Mouse (Mus musculus) left cerebral cortex, postnatal 36 days (tissue): ENCODE measurements around the gene Prkaa2. TPM values are rescaled to one million over a fixed set of nuclear protein-coding genes. Genes with fewer than 3 reads are reported as not detected.
"Not testable (repeated sequence)": the region's sequence is repeated elsewhere in the genome, so short reads cannot be mapped to it uniquely, and the experiment has no call there.

Experiments
- DNase-seq, 2 experiments: peaks; one replicate each; pipeline ENCODE4 v3.0.0; 2021 to 2022; ENCODE audit warnings: low spot score in 2 of 2, mixed read lengths in 1 of 2
- intact Hi-C: fragments of 180-260 bp; cut with DNase I; formaldehyde crosslinking; loops from one replicate; pipeline ENCODE4 v1.15.1; 2025
- total RNA-seq, 2 experiments: library from RNA; stranded (reverse); gene quantifications; 2 replicates each; pipeline ENCODE4 v1.2.3; 2021

Gene Prkaa2
- total RNA-seq, 2 experiments from 2014 or later = 33.3 to 33.4 TPM

GRCm38 (mm10) chr4:105050041-105050440 lies 59.6 kb downstream of the Prkaa2 start:
- DNase-seq = no peak

DNA sequence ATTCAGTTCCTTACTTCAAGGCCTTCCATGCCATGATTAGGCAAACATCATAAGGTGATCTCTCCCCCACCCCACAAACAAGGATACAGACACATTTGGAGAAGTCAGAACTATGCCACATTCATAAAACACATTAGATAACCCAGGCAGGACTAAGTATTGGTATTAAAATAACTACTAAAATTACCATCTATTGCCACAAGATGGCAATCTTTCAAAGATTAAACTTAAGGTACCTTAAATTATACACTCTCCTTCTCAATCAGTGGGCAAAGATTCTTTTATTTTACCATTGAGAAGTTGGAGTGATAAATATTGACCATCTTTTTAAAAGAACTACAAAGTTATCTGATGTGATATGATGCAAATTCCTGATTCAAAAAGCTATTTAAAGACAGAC lies 75.4 kb downstream of the Prkaa2 start:
- intact Hi-C loops = loop anchor here (5.0 kb wide), 2 partner anchors 88 to 1193 kb away; no protein-coding TSS in a partner anchor
- no peak for DNase-seq

More at GRCm38 (mm10) chr4:105050041-105050440, 59.6 kb downstream of the Prkaa2 start:
- intact Hi-C loops = no loop called here

GRCm38 (mm10) chr4:105033153-105033552 lies 76.5 kb downstream of the Prkaa2 start:
- intact Hi-C loops = loop anchor here (5.0 kb wide), 2 partner anchors 89 to 1194 kb away; no protein-coding TSS in a partner anchor

DNA sequence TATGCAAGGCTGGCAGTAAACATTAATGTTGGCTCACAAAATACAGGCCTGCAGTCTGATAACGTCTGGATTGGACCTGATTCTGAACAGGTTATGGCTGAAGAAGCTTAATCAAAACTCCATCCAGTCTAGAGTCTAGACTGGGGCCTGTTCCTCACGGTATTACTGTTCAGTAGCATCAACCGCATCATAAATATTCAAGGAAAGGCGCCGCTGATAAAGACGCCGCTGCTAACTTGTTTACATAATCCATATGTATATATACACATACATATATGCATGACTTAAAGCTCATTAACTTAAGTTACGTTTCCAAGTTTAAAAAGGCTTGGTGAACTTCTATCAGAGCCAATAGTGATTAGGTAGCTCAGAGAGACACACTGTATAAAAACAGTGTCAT lies 78.6 kb downstream of the Prkaa2 start:
- intact Hi-C loops = loop anchor here (5.0 kb wide), 2 partner anchors 91 to 1196 kb away; no protein-coding TSS in a partner anchor
- DNase-seq = no peak

More at GRCm38 (mm10) chr4:105033153-105033552, 76.5 kb downstream of the Prkaa2 start:
- no peak for DNase-seq

- DNase-seq = no peak
These were observed 82.4 kb downstream of the Prkaa2 start for GRCm38 (mm10) chr4:105027278-105027677.

GRCm38 (mm10) chr4:105016006-105016613 lies 93.6 kb downstream of the Prkaa2 start:
- DNase-seq = no peak
- intact Hi-C loops = no loop called here

More at GRCm38 (mm10) chr4:105027278-105027677, 82.4 kb downstream of the Prkaa2 start:
- intact Hi-C loops = no loop called here

GRCm38 (mm10) chr4:105015496-105015895 lies 94.2 kb downstream of the Prkaa2 start:
- intact Hi-C loops = no loop called here
- no peak for DNase-seq

DNA sequence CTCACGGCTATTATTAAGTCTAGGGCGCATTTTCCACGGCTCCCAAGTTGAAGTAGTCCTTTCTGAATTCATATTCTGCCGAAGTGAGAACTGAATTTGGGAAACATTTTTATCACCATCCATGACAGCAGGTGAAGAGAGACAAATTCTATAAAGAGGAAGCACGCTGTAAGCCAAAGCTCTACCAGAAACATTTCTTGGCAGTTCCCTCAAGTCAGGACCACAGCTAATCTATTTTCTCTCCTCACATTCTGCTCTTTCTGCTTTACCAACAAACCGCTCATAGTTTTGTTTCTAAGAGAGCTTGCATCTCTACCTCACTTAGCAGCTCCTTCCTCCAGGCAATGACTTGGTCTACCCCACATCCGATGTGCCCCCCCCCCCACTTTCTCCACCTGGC lies 96.0 kb downstream of the Prkaa2 start:
- DNase-seq = no peak
- intact Hi-C loops = no loop called here

- intact Hi-C loops = no loop called here
- DNase-seq = no peak
These were observed 102.2 kb downstream of the Prkaa2 start for GRCm38 (mm10) chr4:105007360-105008018.

DNA sequence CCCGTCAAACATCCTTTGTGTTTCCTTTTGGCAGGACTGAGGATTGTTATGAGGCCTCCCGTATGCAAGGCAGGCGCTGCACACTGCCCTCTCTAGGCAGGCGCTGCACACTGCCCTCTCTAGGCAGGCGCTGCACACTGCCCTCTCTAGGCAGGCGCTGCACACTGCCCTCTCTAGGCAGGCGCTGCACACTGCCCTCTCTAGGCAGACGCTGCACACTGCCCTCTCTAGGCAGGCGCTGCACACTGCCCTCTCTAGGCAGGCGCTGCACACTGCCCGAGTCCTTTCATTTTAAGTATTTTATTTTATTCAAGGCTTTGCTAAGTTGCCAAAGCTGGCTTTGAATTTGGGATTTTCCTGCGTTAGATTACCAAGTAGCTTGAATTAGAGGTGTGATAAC lies 105.0 kb downstream of the Prkaa2 start:
- intact Hi-C loops = not testable (repeated sequence)

GRCm38 (mm10) chr4:105004135-105004534 lies 105.6 kb downstream of the Prkaa2 start:
- DNase-seq = no peak
- intact Hi-C loops = no loop called here

More for the DNA sequence above, 105.0 kb downstream of the Prkaa2 start:
- DNase-seq = not testable (repeated sequence)

- intact Hi-C loops = no loop called here
- DNase-seq = no peak
These were observed 108.0 kb downstream of the Prkaa2 start for GRCm38 (mm10) chr4:105001736-105002135.

GRCm38 (mm10) chr4:104999702-105000101 lies 110.0 kb downstream of the Prkaa2 start:
- DNase-seq = no peak
- intact Hi-C loops = no loop called here

DNA sequence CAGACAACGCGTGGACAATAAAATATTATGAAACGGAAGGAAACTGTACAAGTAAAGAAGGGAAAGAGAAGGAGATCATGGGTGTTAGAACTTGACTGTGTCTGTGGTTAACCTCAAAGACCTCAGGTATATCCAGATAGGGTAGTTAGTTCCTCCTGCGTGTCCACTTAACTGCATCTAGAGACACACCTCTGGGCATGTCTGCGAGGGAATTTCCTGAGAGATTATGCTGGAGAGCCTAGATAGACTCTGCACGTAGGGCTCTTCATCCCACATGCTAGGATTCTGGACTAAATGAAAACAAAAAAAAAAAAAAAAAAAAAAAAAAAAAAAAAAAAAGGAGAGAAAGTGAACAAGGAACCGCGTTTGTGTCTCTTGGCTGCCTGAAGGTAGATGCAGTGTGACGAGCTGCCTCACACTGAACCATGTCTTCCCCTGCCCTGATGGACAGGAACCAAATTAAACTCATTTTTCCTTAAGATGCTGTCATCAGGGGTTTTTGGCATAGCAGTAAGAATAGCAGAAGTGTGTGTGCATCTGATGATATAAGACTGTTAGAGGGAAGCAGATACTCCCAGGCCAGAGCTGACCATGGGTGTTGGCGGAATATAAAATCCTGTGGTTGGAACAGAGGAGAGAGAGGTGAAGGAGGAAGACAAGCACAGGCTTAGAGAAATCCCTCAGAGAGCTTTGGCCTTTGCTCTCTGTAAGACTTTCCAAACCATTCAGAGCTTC lies 116.4 kb downstream of the Prkaa2 start:
- intact Hi-C loops = loop anchor here (5.0 kb wide), 1 partner anchor 864 kb away; no protein-coding TSS in a partner anchor
- DNase-seq = no peak

DNA sequence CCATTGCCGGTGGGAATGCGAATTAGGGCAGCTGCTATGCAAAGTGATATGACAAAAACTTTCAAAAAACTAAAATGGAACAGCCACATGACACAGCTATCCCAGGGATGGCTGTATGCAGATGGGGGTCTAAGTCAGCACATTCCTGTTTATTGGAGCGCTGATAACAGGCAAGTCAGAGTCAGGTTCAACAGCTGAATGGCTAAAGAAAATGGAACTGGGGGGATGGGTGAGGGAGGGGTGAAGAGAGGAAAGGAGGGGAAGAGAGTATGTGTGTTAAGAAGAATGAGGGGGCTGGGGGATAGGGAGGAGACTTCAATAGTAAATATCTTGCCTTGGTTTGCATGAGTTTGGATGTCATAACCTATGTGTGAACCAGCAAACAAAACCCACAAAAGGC lies 117.4 kb downstream of the Prkaa2 start:
- intact Hi-C loops = loop anchor here (5.0 kb wide), 1 partner anchor 865 kb away; no protein-coding TSS in a partner anchor
- no peak for DNase-seq

- intact Hi-C loops = loop anchor here (5.0 kb wide), 1 partner anchor 867 kb away; no protein-coding TSS in a partner anchor
These were observed 119.0 kb downstream of the Prkaa2 start for GRCm38 (mm10) chr4:104990686-104991085.

DNA sequence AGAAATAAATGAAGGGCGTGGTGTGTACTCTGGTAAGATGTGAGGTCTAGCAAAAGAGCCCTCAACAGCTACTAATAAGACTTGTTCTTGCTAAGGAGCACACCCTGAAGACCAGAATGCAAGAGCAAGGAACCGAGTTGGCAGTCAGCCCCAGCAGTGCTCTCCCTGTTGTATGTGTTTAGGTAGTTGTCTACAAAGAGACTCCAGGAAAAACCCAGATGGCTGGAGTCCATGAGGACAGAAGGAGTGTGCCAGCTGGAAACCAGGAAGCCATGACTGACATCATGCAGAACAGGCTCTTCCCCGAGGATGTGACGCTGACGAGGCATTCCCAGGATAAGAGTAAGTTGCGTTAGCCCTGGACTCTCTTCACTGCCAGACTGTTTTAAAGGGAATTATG lies 119.7 kb downstream of the Prkaa2 start:
- intact Hi-C loops = loop anchor here (5.0 kb wide), 1 partner anchor 867 kb away; no protein-coding TSS in a partner anchor
- peak in 1 of 2 experiments; percentile 17 for DNase-seq

More at GRCm38 (mm10) chr4:104990686-104991085, 119.0 kb downstream of the Prkaa2 start:
- DNase-seq = no peak

- intact Hi-C loops = no loop called here
- no peak for DNase-seq
These were observed 121.0 kb downstream of the Prkaa2 start for GRCm38 (mm10) chr4:104988709-104989108.

GRCm38 (mm10) chr4:104988102-104988501 lies 121.6 kb downstream of the Prkaa2 start:
- no peak for DNase-seq
- intact Hi-C loops = no loop called here

DNA sequence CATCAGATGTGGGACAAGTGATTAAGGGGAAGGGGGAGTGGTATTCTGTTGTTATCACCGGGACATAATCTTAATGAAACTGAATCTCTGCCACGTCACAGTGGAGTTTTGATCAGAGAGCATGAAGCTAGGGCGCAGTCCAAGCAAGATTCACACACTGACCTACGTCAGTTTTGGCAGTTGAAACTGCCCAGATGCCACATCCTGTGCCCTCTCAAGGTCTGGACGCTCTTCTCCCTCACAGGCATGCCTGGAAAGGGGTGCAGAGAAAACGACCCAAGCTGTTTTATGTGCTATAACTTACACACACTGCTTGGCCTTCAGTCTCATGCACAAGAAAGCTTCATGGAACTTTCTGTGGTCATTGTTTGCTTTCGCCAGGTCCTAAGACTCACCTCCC lies 122.1 kb downstream of the Prkaa2 start:
- DNase-seq = no peak

More for the DNA sequence above, 122.1 kb downstream of the Prkaa2 start:
- intact Hi-C loops = no loop called here
